Mouse (Mus musculus) left cerebral cortex, adult 11 months (tissue): ENCODE data around the gene Atg2b.

ENCODE experiments used
- DNase-seq: peaks from one replicate; pipeline ENCODE4 v3.0.0; 2022; ENCODE audit warnings: low spot score

The Atg2b gene

GRCm38 (mm10) chr12:105597135-105597534, 87.9 kb downstream of the Atg2b start:
- no peak for DNase-seq

GRCm38 (mm10) chr12:105593471-105593870, 91.5 kb downstream of the Atg2b start:
- no peak for DNase-seq

- DNase-seq: no peak
Observed at GRCm38 (mm10) chr12:105592361-105592761, 92.7 kb downstream of the Atg2b start.

GRCm38 (mm10) chr12:105590786-105591185, 94.2 kb downstream of the Atg2b start:
- DNase-seq: no peak

GRCm38 (mm10) chr12:105587526-105587925, 97.5 kb downstream of the Atg2b start:
- no peak for DNase-seq

- DNase-seq: peak; percentile 25
Observed at GRCm38 (mm10) chr12:105584851-105585250, 100.2 kb downstream of the Atg2b start.

- no peak for DNase-seq
Observed at GRCm38 (mm10) chr12:105583484-105583883, 101.5 kb downstream of the Atg2b start.

GRCm38 (mm10) chr12:105582486-105582885, 102.5 kb downstream of the Atg2b start:
- DNase-seq: no peak

- DNase-seq: no peak
Observed at GRCm38 (mm10) chr12:105580490-105580889, 104.5 kb downstream of the Atg2b start.

- no peak for DNase-seq
Observed at GRCm38 (mm10) chr12:105574356-105574755, 110.7 kb downstream of the Atg2b start.

- no peak for DNase-seq
Observed at GRCm38 (mm10) chr12:105572622-105573021, 112.4 kb downstream of the Atg2b start.

GRCm38 (mm10) chr12:105571867-105572266, 113.1 kb downstream of the Atg2b start:
- DNase-seq: no peak
